Mouse (Mus musculus) CD4-positive helper T cell, adult 2 months (primary cell): Measurements from ENCODE around the gene Deup1.
A peak's percentile ranks its signal among the peaks of the same experiment; 100 is the strongest.

ENCODE experiments used
- DNase-seq: peaks from one replicate; pipeline ENCODE4 v3.0.0-alpha.2; 2012; ENCODE audit warnings: low read depth, missing footprints, low spot score

The Deup1 gene

GRCm38 (mm10) chr9:15533336-15534070 is 94.2 kb downstream of the Deup1 start:
- peak; percentile 57 for DNase-seq

GRCm38 (mm10) chr9:15531204-15531603 is 96.5 kb downstream of the Deup1 start:
- DNase-seq: peak; percentile 64

- peak; percentile 81 for DNase-seq
These were observed 97.8 kb downstream of the Deup1 start for GRCm38 (mm10) chr9:15529965-15530320.

DNA sequence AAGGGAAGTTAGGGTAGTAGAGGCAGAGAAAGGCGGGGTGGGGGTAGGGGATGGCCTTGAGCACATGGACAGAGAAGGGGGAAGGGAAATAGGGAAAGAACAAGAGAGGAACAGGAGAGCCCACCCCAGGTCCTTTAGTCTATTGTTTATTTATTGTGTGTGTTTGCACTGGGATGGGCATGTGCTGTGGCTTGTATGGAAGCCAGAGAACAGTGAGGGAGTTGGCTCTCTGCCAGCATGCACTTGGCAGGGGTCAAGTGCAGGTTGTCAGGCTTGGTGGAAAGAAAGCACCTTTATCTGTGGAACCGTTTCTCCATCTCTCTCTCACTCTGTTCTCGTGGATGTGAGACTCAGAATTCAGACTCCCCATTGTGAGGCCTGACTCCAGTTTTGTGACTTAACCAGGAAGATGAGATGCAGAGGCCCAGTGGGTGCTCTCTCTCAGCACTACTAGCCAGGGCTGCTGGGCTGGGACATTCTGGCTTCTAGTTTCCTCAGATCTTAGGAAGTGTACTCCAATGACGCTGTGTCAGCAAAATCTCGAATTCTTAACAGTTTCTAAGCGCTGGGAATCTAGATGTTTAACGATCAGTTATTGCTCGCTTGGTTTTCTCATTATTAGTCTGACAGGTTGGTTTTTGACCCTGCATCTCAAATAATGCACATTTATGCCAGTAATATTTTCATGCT is 98.3 kb downstream of the Deup1 start:
- peak; percentile 59 for DNase-seq

DNA sequence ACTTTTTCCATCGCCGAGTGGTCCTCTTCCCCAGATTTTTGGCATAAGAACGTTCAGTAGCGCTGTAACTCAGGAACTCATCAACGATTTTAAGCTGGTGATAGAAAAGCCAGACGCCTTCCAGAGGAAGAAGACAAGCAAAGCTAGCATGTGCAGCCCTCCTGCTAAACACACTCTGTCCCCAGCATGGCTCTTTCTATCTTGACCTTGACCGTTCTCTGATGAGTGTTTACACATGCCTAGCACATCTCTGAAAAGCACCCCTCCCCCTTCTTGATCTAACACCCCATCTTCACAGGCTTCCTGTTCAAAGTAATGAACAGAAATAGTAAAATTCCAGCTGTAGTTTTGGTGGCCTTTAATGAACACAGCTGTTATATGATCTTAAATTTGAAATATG is 99.4 kb downstream of the Deup1 start:
- peak; percentile 22 for DNase-seq

DNA sequence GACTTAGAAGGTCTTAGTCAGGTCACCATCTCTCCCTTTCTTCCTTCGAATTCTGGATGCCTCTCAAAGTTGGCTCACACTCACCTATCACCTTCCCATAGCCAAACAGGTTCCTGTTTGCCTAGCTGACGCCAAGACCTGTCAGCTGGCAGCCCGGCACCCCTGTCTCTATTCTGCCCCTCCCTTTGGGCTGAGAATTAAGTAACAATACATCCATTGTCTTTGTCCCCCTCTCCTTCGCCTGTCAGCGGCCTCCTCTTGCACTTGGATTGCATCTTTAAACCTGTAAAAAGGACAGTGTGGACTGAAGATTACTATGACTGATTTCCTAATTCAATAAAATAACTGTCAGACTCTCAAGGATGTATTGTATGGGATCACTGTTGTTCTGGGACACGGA is 99.9 kb downstream of the Deup1 start:
- no peak for DNase-seq

GRCm38 (mm10) chr9:15526539-15526938 is 101.2 kb downstream of the Deup1 start:
- no peak for DNase-seq

DNA sequence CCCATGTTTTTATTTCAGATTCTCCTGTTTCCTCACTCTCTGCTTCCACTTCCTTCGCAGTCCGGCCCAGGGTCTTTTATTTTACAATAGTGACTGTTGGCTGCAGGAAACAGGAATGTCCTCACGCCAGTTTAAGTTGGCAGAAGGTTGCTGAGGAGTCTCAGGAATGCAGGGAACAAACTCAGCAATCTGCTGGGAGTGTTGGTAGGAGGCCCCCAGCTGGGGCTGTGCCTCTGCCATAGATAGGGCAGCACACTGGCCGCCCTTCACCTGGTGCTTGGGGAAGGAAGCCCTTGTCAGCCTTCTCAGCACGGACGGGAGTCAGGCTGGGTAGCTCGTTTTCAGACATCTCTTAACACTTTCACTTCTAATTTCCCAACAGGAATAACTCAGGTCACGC is 102.5 kb downstream of the Deup1 start:
- DNase-seq: no peak

DNA sequence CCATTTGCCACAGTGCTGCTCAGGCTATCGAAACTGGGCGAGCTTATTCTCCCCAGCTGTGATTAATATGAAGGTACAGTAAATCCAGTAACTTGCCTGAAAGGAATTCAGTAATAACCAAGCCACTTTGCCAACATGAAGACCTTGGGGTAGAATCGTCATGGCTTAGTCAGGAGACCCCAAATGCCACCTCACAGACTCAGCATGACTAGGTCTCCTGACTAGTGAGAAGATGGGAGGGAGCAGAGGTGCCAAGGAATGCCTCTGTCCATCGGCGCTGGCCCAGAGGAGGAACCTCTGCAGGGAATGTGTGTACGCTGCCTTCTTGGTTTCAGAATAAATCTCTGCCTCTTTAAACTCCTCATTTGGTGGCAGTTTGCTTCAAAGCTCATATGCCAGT is 104.1 kb downstream of the Deup1 start:
- no peak for DNase-seq

DNA sequence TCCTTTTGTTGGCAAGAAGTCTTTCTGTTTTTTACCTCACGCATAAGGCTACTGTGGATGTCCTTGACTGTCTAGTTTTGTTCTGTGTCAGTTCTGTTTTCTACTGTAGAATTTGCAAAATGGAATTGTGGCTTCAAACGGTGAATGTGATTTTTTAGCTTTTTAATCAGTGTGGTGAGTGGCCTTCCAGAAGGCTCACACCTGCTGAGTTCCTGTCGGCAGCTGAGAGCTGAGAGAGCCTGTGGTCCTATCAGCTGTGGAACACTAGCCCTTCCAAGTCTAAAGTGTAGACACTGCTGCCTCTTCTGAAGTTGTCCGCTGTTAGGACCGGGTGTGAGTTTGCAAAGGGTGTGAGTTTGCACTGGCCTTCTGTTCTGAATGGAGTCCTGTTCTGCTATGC is 104.8 kb downstream of the Deup1 start:
- no peak for DNase-seq

DNA sequence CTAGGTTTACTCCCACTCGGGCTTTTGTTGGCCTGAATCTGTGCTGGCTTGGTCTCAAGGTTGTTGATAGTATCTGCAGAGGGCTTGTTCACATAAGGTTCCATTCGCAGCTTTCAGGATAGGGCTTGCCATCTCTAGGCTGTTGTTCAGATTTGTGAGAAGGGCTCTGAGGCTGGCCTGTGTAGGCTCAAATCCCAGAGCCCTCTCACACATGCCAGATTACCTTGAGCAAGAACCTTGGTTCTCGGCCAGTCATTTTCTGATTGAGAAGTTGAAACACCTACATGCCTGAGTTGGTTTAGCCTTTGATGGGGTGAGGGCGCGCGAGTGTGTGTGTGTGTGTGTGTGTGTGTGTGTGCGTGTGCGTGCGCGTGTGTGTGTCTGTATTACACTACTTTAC is 105.4 kb downstream of the Deup1 start:
- DNase-seq: peak; percentile 53

GRCm38 (mm10) chr9:15517979-15518378 is 109.8 kb downstream of the Deup1 start:
- DNase-seq: no peak

GRCm38 (mm10) chr9:15516007-15516406 is 111.7 kb downstream of the Deup1 start:
- DNase-seq: peak; percentile 43

GRCm38 (mm10) chr9:15512918-15513317 is 114.8 kb downstream of the Deup1 start:
- no peak for DNase-seq

- no peak for DNase-seq
These were observed 117.0 kb downstream of the Deup1 start for GRCm38 (mm10) chr9:15510557-15511310.
